Mouse (Mus musculus) liver, embryonic 15.5 days (tissue): Measurements from ENCODE around the gene Sept10. TPM values are rescaled to one million over a fixed set of nuclear protein-coding genes. Genes with fewer than 3 reads are reported as not detected.

Source experiments
- ATAC-seq: fragments of 200-750 bp; cut with Nextera tagmentation; 2 replicates; pipeline ENCODE4 v1.8.0; 2017; ENCODE audit warnings: moderate number of reproducible peaks, mild to moderate bottlenecking, moderate library complexity; ENCODE audit not compliant: insufficient read depth
- H3K27ac ChIP-seq: fragments of 300-500 bp; sonication (generic); replicated peaks from 2 replicates; pipeline ENCODE4 v1.5.1; 2015; ENCODE audit warnings: mild to moderate bottlenecking, inconsistent platforms
- H3K27me3 ChIP-seq: fragments of 300-500 bp; sonication (generic); 2 replicates; pipeline ENCODE4 v1.6.1; 2015; ENCODE audit warnings: mild to moderate bottlenecking, inconsistent platforms
- H3K36me3 ChIP-seq: fragments of 300-500 bp; sonication (generic); replicated peaks from 2 replicates; pipeline ENCODE4 v1.6.1; 2015; ENCODE audit warnings: moderate library complexity, mild to moderate bottlenecking, inconsistent platforms
- H3K4me1 ChIP-seq: fragments of 300-500 bp; sonication (generic); replicated peaks from 2 replicates; pipeline ENCODE4 v1.6.1; 2015; ENCODE audit warnings: inconsistent platforms
- H3K4me2 ChIP-seq: fragments of 300-500 bp; sonication (generic); 2 replicates; pipeline ENCODE4 v1.6.1; 2015; ENCODE audit warnings: moderate library complexity, mild to moderate bottlenecking, inconsistent platforms
- H3K4me3 ChIP-seq: fragments of 300-500 bp; sonication (generic); replicated peaks from 2 replicates; pipeline ENCODE4 v1.5.1; 2015; ENCODE audit warnings: mild to moderate bottlenecking, inconsistent platforms
- H3K9ac ChIP-seq: fragments of 300-500 bp; sonication (generic); 2 replicates; pipeline ENCODE4 v1.6.1; 2015; ENCODE audit warnings: moderate library complexity, mild to moderate bottlenecking, inconsistent platforms
- H3K9me3 ChIP-seq: fragments of 300-500 bp; sonication (generic); replicated peaks from 2 replicates; pipeline ENCODE4 v1.6.1; 2016; ENCODE audit warnings: inconsistent platforms
- WGBS: fragments of 180-500 bp; shearing (Covaris S2); methylation state at CpG from one replicate; pipeline ENCODE4 v1.1.7; 2015; ENCODE audit warnings: mixed read lengths; ENCODE audit not compliant: insufficient replicate concordance; 5-methylcytosine and 5-hydroxymethylcytosine counted together
- polyA plus RNA-seq: library from polyadenylated mRNA; unstranded; fragments of >200 nt; fragmentation: Nextera tagmentation; extraction: Ambion mirVana; gene quantifications from 2 replicates; pipeline ENCODE4 v1.2.1, GENCODE M21; 2015

Sept10 gene
- polyA plus RNA-seq, 1 experiment from 2014 or later, result 11.2 TPM

DNA sequence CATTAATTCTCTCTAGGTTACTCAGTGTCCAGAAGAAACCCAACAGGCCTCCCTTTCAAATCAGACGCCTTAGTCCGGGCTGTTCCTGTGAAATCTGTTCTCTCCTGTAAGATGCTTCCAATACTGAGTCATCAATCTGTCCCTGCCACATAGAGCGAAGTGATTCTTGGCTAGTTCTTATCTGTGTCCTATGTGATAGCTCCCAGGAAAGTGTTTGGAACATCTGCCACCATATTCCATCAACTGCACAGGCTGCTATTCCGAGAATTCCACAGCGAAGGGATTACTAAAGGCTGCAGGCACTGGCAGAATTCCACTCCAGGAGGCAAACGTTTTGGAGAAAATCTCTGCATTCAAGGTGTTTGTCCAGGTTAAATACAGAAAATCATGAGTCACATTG, 94.0 kb downstream of the Sept10 start:
- H3K4me1 ChIP-seq, result no peaks in the 10 kb centered on the region
- no peak overlapping the region for H3K4me2 ChIP-seq
- H3K9ac ChIP-seq, result no peak overlapping the region
- 60% methylated on average over 6 of the region's 6 CpGs for WGBS
- no peaks in the 10 kb centered on the region for H3K36me3 ChIP-seq
- no peaks in the 10 kb centered on the region for H3K27me3 ChIP-seq
- no peak for ATAC-seq
- no peaks in the 10 kb centered on the region for H3K9me3 ChIP-seq
- no peak overlapping the region for H3K4me3 ChIP-seq
- no peak overlapping the region for H3K27ac ChIP-seq

- ATAC-seq, result no peak
- Histone ChIP-seq H3K4me1 (no peaks in the 10 kb centered on the region), H3K4me3 (no peak overlapping the region), H3K4me2 (no peak overlapping the region), H3K36me3 (no peaks in the 10 kb centered on the region), H3K27me3 (no peaks in the 10 kb centered on the region), H3K27ac (no peak overlapping the region), H3K9ac (no peak overlapping the region), H3K9me3 (no peaks in the 10 kb centered on the region)
- 66% methylated on average over 2 of the region's 2 CpGs for WGBS
These were observed 96.2 kb downstream of the Sept10 start for GRCm38 (mm10) chr10:59125497-59125896.

GRCm38 (mm10) chr10:59119811-59120210, 101.8 kb downstream of the Sept10 start:
- no peak overlapping the region for H3K9ac ChIP-seq
- H3K4me1 ChIP-seq, result no peaks in the 10 kb centered on the region
- no peak for ATAC-seq
- no peaks in the 10 kb centered on the region for H3K27me3 ChIP-seq
- 71% methylated on average over 2 of the region's 2 CpGs for WGBS
- H3K4me2 ChIP-seq, result no peak overlapping the region
- H3K27ac ChIP-seq, result no peak overlapping the region
- no peaks in the 10 kb centered on the region for H3K36me3 ChIP-seq
- no peak overlapping the region for H3K4me3 ChIP-seq
- H3K9me3 ChIP-seq, result no peaks in the 10 kb centered on the region

DNA sequence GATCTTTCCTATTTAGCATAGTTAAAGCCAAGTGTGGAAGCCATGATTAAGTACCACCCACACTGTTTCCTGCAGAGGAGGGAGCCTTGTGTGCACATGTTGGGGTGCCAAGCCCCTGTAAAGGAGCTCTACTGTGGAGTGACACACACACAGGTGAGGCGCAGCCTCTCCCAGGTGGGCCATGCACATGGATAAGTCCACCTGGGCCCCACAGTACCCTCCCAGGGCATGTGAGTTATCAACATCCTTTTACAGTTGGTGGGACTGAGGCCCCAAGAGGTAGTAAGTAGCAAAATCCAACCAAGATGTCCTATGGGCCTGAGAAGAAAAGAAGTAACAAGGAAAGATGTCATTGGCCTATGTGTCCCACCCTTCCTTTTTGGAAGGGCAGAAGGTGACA, 102.6 kb downstream of the Sept10 start:
- no peak overlapping the region for H3K4me2 ChIP-seq
- H3K27me3 ChIP-seq, result no peaks in the 10 kb centered on the region
- no peak for ATAC-seq
- WGBS, result 71% methylated on average over 1 of the region's 1 CpGs
- H3K36me3 ChIP-seq, result no peaks in the 10 kb centered on the region
- no peaks in the 10 kb centered on the region for H3K9me3 ChIP-seq
- H3K4me1 ChIP-seq, result no peaks in the 10 kb centered on the region
- H3K9ac ChIP-seq, result no peak overlapping the region
- no peak overlapping the region for H3K4me3 ChIP-seq
- no peak overlapping the region for H3K27ac ChIP-seq

DNA sequence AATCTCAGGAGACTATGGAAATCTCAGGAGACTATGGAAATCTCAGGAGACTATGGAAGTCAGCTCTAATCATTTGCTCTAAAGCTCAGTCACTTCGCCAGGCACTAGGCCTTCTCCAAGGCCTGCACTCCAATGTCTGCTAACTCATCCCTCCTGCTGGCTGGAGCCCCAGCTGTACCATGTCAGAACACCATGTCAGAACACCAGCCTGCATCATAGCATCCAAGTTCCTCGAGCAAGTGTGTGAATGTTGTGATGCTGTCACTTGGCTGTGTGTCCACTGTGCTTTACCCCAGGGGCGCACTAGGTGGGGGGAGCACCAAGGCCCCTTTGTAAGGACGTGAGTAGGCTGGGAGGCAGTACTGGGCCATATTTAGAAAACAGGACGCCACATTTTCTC, 104.1 kb downstream of the Sept10 start:
- no peak for ATAC-seq
- no peak overlapping the region for H3K27ac ChIP-seq
- no peaks in the 10 kb centered on the region for H3K4me1 ChIP-seq
- no peak overlapping the region for H3K4me3 ChIP-seq
- 59% methylated on average over 5 of the region's 5 CpGs for WGBS
- H3K4me2 ChIP-seq, result no peak overlapping the region
- no peak overlapping the region for H3K9ac ChIP-seq
- no peaks in the 10 kb centered on the region for H3K9me3 ChIP-seq
- H3K27me3 ChIP-seq, result no peaks in the 10 kb centered on the region
- no peaks in the 10 kb centered on the region for H3K36me3 ChIP-seq

GRCm38 (mm10) chr10:59116331-59116730, 105.3 kb downstream of the Sept10 start:
- Histone ChIP-seq H3K27ac (no peak overlapping the region), H3K36me3 (no peaks in the 10 kb centered on the region), H3K4me1 (no peaks in the 10 kb centered on the region), H3K4me2 (no peak overlapping the region), H3K4me3 (no peak overlapping the region), H3K27me3 (no peaks in the 10 kb centered on the region), H3K9me3 (no peaks in the 10 kb centered on the region), H3K9ac (no peak overlapping the region)
- ATAC-seq, result no peak
- 53% methylated on average over 9 of the region's 9 CpGs for WGBS

GRCm38 (mm10) chr10:59115691-59116090, 106.0 kb downstream of the Sept10 start:
- 65% methylated on average over 2 of the region's 2 CpGs for WGBS
- H3K27ac ChIP-seq, result no peak overlapping the region
- H3K27me3 ChIP-seq, result no peaks in the 10 kb centered on the region
- no peak overlapping the region for H3K9ac ChIP-seq
- H3K36me3 ChIP-seq, result no peaks in the 10 kb centered on the region
- no peaks in the 10 kb centered on the region for H3K4me1 ChIP-seq
- ATAC-seq, result no peak
- no peak overlapping the region for H3K4me2 ChIP-seq
- H3K4me3 ChIP-seq, result no peak overlapping the region
- H3K9me3 ChIP-seq, result no peaks in the 10 kb centered on the region

DNA sequence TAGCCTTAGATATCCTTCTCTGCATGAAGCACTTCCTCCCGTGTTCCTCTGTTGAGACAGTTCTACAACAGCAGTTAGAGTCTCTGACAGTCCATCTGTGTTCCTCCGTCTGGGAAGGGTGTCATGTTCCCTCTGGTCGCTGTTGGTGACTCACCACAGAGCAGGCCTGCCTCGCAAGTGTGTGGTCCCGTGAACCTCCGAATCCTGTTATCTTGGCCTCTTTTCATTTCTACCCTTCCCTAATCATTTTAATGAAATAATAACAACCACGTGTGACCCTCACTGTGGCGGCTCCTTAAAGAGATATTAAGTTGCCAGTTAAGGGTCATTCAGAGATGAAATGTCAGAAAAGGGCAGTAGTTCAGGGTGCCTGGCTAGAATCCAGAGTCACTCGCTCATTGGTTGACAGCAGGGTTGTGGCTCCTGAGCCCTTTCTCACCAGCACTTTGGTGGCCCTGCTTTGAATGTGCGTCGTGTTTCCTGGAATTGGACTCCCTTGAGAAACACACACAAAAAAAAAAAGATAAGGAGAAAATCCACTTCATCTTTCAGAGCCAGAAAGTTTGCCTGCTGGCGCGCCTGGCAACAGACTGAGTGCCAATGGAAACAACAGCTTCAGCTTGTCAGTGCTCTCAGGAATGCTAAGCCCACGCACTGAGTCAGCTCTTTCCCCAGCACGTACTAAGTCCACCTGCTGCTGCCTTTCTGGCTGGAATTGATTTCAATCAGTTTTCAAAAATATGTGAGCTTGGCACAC, 106.9 kb downstream of the Sept10 start:
- Histone ChIP-seq H3K4me1 (no peaks in the 10 kb centered on the region), H3K4me2 (no peak overlapping the region), H3K9me3 (no peaks in the 10 kb centered on the region), H3K27ac (no peak overlapping the region), H3K4me3 (no peak overlapping the region), H3K27me3 (no peaks in the 10 kb centered on the region), H3K9ac (no peak overlapping the region), H3K36me3 (no peaks in the 10 kb centered on the region)
- 52% methylated on average over 15 of the region's 15 CpGs for WGBS
- no peak for ATAC-seq

GRCm38 (mm10) chr10:59113386-59113785, 108.3 kb downstream of the Sept10 start:
- no peaks in the 10 kb centered on the region for H3K4me1 ChIP-seq
- 62% methylated on average over 9 of the region's 9 CpGs for WGBS
- H3K36me3 ChIP-seq, result no peaks in the 10 kb centered on the region
- H3K27ac ChIP-seq, result no peak overlapping the region
- H3K9ac ChIP-seq, result no peak overlapping the region
- no peaks in the 10 kb centered on the region for H3K27me3 ChIP-seq
- H3K4me2 ChIP-seq, result no peak overlapping the region
- no peaks in the 10 kb centered on the region for H3K9me3 ChIP-seq
- ATAC-seq, result no peak
- H3K4me3 ChIP-seq, result no peak overlapping the region

GRCm38 (mm10) chr10:59112755-59113154, 108.9 kb downstream of the Sept10 start:
- no peak overlapping the region for H3K4me2 ChIP-seq
- ATAC-seq, result no peak
- H3K9me3 ChIP-seq, result no peaks in the 10 kb centered on the region
- 48% methylated on average over 8 of the region's 8 CpGs for WGBS
- H3K4me1 ChIP-seq, result no peaks in the 10 kb centered on the region
- no peak overlapping the region for H3K4me3 ChIP-seq
- H3K27me3 ChIP-seq, result no peaks in the 10 kb centered on the region
- H3K36me3 ChIP-seq, result no peaks in the 10 kb centered on the region
- H3K9ac ChIP-seq, result no peak overlapping the region
- H3K27ac ChIP-seq, result no peak overlapping the region

- H3K4me3 ChIP-seq, result no peak overlapping the region
- H3K4me2 ChIP-seq, result no peak overlapping the region
- 68% methylated on average over 7 of the region's 7 CpGs for WGBS
- H3K36me3 ChIP-seq, result no peaks in the 10 kb centered on the region
- H3K4me1 ChIP-seq, result no peaks in the 10 kb centered on the region
- H3K9me3 ChIP-seq, result no peaks in the 10 kb centered on the region
- no peak for ATAC-seq
- no peak overlapping the region for H3K9ac ChIP-seq
- H3K27ac ChIP-seq, result no peak overlapping the region
- no peaks in the 10 kb centered on the region for H3K27me3 ChIP-seq
These were observed 111.3 kb downstream of the Sept10 start for GRCm38 (mm10) chr10:59110386-59110785.

- Histone ChIP-seq H3K4me1 (no peaks in the 10 kb centered on the region), H3K9ac (no peak overlapping the region), H3K36me3 (no peaks in the 10 kb centered on the region), H3K4me3 (no peak overlapping the region), H3K4me2 (no peak overlapping the region), H3K27me3 (no peaks in the 10 kb centered on the region), H3K27ac (no peak overlapping the region), H3K9me3 (no peaks in the 10 kb centered on the region)
- WGBS, result 20% methylated on average over 2 of the region's 2 CpGs
- ATAC-seq, result no peak
These were observed 112.6 kb downstream of the Sept10 start for GRCm38 (mm10) chr10:59109015-59109414.
